Mouse (Mus musculus) midbrain, embryonic 15.5 days (tissue): ENCODE results near the gene Scgb1b2. TPM values are rescaled to one million over a fixed set of nuclear protein-coding genes. Genes with fewer than 3 reads are reported as not detected.

ENCODE experiments used
- ATAC-seq: fragments of 200-750 bp; cut with Nextera tagmentation; replicated peaks from 2 replicates; pipeline ENCODE4 v1.8.0; 2017; ENCODE audit warnings: moderate TSS enrichment
- H3K27ac ChIP-seq: fragments of 300-500 bp; sonication (generic); 2 replicates; pipeline ENCODE4 v1.5.1; 2015; ENCODE audit warnings: mild to moderate bottlenecking, inconsistent platforms
- H3K27me3 ChIP-seq: fragments of 300-500 bp; sonication (generic); replicated peaks from 2 replicates; pipeline ENCODE4 v1.6.1; 2015; ENCODE audit warnings: inconsistent platforms
- H3K36me3 ChIP-seq: fragments of 300-500 bp; sonication (generic); replicated peaks from 2 replicates; pipeline ENCODE4 v1.6.1; 2015; ENCODE audit warnings: inconsistent platforms
- H3K4me1 ChIP-seq: fragments of 300-500 bp; sonication (generic); 2 replicates; pipeline ENCODE4 v1.6.1; 2015; ENCODE audit warnings: inconsistent platforms
- H3K4me2 ChIP-seq: fragments of 300-500 bp; sonication (generic); 2 replicates; pipeline ENCODE4 v1.6.1; 2015; ENCODE audit warnings: inconsistent platforms, mild to moderate bottlenecking, moderate library complexity
- H3K4me3 ChIP-seq: fragments of 300-500 bp; sonication (generic); 2 replicates; pipeline ENCODE4 v1.5.1; 2015; ENCODE audit warnings: mild to moderate bottlenecking, inconsistent platforms
- H3K9ac ChIP-seq: fragments of 300-500 bp; sonication (generic); 2 replicates; pipeline ENCODE4 v1.6.1; 2015; ENCODE audit warnings: mild to moderate bottlenecking, inconsistent platforms
- H3K9me3 ChIP-seq: fragments of 300-500 bp; sonication (generic); 2 replicates; pipeline ENCODE4 v1.6.1; 2016; ENCODE audit warnings: inconsistent platforms
- WGBS: fragments of 180-500 bp; shearing (Covaris S2); methylation state at CpG from one replicate; pipeline ENCODE4 v1.1.7; 2015; ENCODE audit warnings: mixed read lengths; 5-methylcytosine and 5-hydroxymethylcytosine counted together
- polyA plus RNA-seq: library from polyadenylated mRNA; unstranded; fragments of >200 nt; fragmentation: Nextera tagmentation; extraction: Ambion mirVana; gene quantifications from 2 replicates; pipeline ENCODE4 v1.2.1, GENCODE M21; 2015

Gene Scgb1b2
- not detected in 2 replicates for polyA plus RNA-seq

- 76% methylated on average over 3 of the region's 3 CpGs for WGBS
- H3K27me3 ChIP-seq: no peaks in the 10 kb centered on the region
- no peak within 1 kb of the TSS for H3K9ac ChIP-seq
- no peak within 1 kb of the TSS for H3K27ac ChIP-seq
- no peak within 1 kb of the TSS for H3K4me2 ChIP-seq
- no peaks in the 10 kb centered on the region for H3K4me1 ChIP-seq
- no peak within 1 kb of the TSS for H3K4me3 ChIP-seq
- no peaks in the 10 kb centered on the region for H3K36me3 ChIP-seq
- 0 out of 2 replicates have a peak, but pooled peaks cover 3% of the 10 kb centered on the region for H3K9me3 ChIP-seq
- ATAC-seq: no peak
Observed at GRCm38 (mm10) chr7:31291721-31292120, at the start of gene Scgb1b2. Gene Scgb1b2, minus strand, starts transcription at chr7:31291821.

GRCm38 (mm10) chr7:31290208-31290607, 1.4 kb downstream of the Scgb1b2 start, which contains the start of gene Scgb2b2:
Gene Scgb2b2, plus strand, starts transcription at chr7:31290508.
- H3K36me3 ChIP-seq: no peaks in the 10 kb centered on the region
- H3K27me3 ChIP-seq: no peaks in the 10 kb centered on the region
- no peak within 1 kb of the TSS for H3K27ac ChIP-seq
- no peak within 1 kb of the TSS for H3K9ac ChIP-seq
- ATAC-seq: no peak
- WGBS: 85% methylated on average over 5 of the region's 5 CpGs
- no peaks in the 10 kb centered on the region for H3K4me1 ChIP-seq
- peaks cover 7% of the 10 kb centered on the region; the same call in 1 of the 2 replicates for H3K9me3 ChIP-seq
- no peak within 1 kb of the TSS for H3K4me3 ChIP-seq
- H3K4me2 ChIP-seq: no peak within 1 kb of the TSS

Other genes starting within 250 kb of the Scgb1b2 start
- 24.8 and 26.8 TPM in 2 replicates for gene Fxyd5, start 249.3 kb downstream of the Scgb1b2 start, polyA plus RNA-seq
- 174 and 186 TPM in 2 replicates for gene Fxyd7, start 240.4 kb downstream of the Scgb1b2 start, polyA plus RNA-seq
- gene Fxyd1, start 234.6 kb downstream of the Scgb1b2 start, polyA plus RNA-seq: 13.2 and 15.5 TPM in 2 replicates
- gene Lgi4, start 232.5 kb downstream of the Scgb1b2 start, polyA plus RNA-seq: 0.19 and 0.22 TPM in 2 replicates
- gene Fxyd3, start 215.1 kb downstream of the Scgb1b2 start, polyA plus RNA-seq: not detected in 2 replicates
- 0.47 and 0.80 TPM in 2 replicates for gene Hpn, start 176.5 kb downstream of the Scgb1b2 start, polyA plus RNA-seq
- 9.2 and 9.9 TPM in 2 replicates for gene Scn1b, start 164.8 kb downstream of the Scgb1b2 start, polyA plus RNA-seq
- gene Gramd1a, start 135.9 kb downstream of the Scgb1b2 start, polyA plus RNA-seq: 262 and 274 TPM in 2 replicates
- gene Scgb2b2, start 1.3 kb downstream of the Scgb1b2 start, polyA plus RNA-seq: not detected in 2 replicates
- gene Scgb2b3, start 70.3 kb upstream of the Scgb1b2 start, polyA plus RNA-seq: not detected in 2 replicates
- not detected in 2 replicates for gene Scgb1b3, start 83.8 kb upstream of the Scgb1b2 start, polyA plus RNA-seq